ENCODE assay signal across 8 mouse cellular contexts in genomic region chr15:84231721-84232561, GRCm38 (mm10). TPM values are rescaled to one million over a fixed set of nuclear protein-coding genes. Genes with fewer than 3 reads are reported as not detected.
DNase-seq lines count a peak whose midpoint lies in the region; ATAC-seq lines count a peak whose summit lies in the region.

Gene Parvb, plus strand, starts transcription at chr15:84232043.

- peaks cover 16% of the 10 kb centered on the region; the same call in 1 of the 2 replicates for H3K27me3 ChIP-seq in lung, embryonic 15.5 days

- no peaks in the 10 kb centered on the region for H3K9me3 ChIP-seq in lung, embryonic 15.5 days

- 0% methylated on average over 48 of the region's 53 CpGs for WGBS in lung, embryonic 15.5 days

- peak within 1 kb of the TSS; percentile 63 for H3K27ac ChIP-seq in lung, embryonic 15.5 days

- peak within 1 kb of the TSS; percentile 59 for H3K4me3 ChIP-seq in lung, embryonic 15.5 days

- H3K4me2 ChIP-seq in lung, embryonic 15.5 days, result peak within 1 kb of the TSS; percentile 95

- peaks cover 20% of the 10 kb centered on the region for H3K4me1 ChIP-seq in lung, embryonic 15.5 days

- peak within 1 kb of the TSS; percentile 52 for H3K9ac ChIP-seq in lung, embryonic 15.5 days

- no peaks in the 10 kb centered on the region for H3K36me3 ChIP-seq in lung, embryonic 15.5 days

- peak; percentile 48 for DNase-seq in ZHBTc4 (ENCODE audit: low read depth, low spot score)
- peak; percentile 61 for DNase-seq in cerebellum, adult 8-10 months
- peak; percentile 70 for DNase-seq in heart, postnatal 4 days
- peak; percentile 71 for DNase-seq in layer of hippocampus, adult 9-11 months
- DNase-seq in retina, embryonic 14.5 days (ENCODE audit: low spot score), result peak; percentile 62
- DNase-seq in thymus, postnatal 14 days, result no peak

- ATAC-seq in frontal cortex, adult (ENCODE audit: low TSS enrichment), result peak; percentile 60
- peak; percentile 58; the same call in 1 of the 2 replicates for ATAC-seq in lung, embryonic 15.5 days (ENCODE audit: borderline replicate concordance, extremely low read depth, low FRiP score, low TSS enrichment)

RNA-seq across cellular contexts. Expression of gene Parvb, which starts in this region (rescaled TPM):
- total RNA-seq in heart, postnatal 4 days (2021), result 100 to 1,000 TPM; 172 to 177 TPM
- 4.6 and 5.2 TPM in 2 replicates for polyA plus RNA-seq in lung, embryonic 15.5 days (2015; fragmentation: Nextera tagmentation; extraction: Ambion mirVana)
